Mouse (Mus musculus) T-helper 17 cell (primary cell): ENCODE measurements at regions not wholly inside any gene's neighbourhood (a gene's known extent, or its start where the extent isn't known, plus 50 kb on each side); places are given as distances from the start of the nearest gene placed in this dataset.

Experiments
- in situ Hi-C, 2 experiments: fragments of 300-600 bp; cut with MboI, MseI; formaldehyde crosslinking; loops; 1 replicate in 1 of 2; 2 replicates in 1 of 2; pipeline ENCODE4 v1.15.1; 2025; ENCODE audit warnings: high pct_unique_total_duplicates in 2 of 2

DNA sequence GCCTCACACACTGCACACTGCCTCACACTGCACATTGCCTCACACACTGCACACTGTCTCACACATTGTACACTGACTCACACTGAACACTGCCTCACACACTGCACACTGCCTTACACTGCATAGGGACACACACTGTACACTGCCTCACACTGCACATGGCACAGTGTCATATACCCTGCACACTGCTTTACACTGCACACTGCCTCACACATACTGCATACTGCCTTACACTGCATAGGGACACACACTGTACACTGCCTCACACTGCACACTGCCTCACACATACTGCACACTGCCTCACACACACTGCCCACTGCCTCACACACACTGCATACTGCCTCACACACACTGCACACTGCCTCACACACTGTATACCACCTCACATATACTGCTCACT lies 76.8 kb upstream of the Eomes start:
- in situ Hi-C loops: loop anchor here in 1 of 2 experiments (5.0 to 25.0 kb wide), 2 partner anchors 39 to 1014 kb away; no protein-coding TSS in a partner anchor

DNA sequence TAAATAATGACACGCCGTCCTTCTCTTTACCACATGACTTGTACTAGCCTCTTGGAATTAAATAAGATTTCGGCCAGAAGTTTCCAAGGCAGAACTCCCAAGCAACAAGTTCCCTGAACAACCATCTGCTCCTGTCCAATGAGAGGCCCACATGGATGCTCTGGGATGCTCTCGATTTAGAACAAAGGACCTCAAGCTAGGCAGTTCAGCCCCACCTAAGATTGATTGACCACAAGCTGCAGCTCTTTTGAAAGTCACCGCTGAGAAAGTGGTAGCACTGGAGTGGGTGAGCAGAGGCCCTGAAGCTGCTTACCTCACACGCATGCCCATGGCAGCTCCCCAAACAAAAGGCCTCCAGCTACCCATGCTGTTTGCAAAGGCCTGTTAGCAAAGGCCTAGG lies 73.1 kb upstream of the Eomes start:
- in situ Hi-C loops: loop anchor here in 1 of 2 experiments (5.0 to 25.0 kb wide), 2 partner anchors 43 to 1018 kb away; no protein-coding TSS in a partner anchor

DNA sequence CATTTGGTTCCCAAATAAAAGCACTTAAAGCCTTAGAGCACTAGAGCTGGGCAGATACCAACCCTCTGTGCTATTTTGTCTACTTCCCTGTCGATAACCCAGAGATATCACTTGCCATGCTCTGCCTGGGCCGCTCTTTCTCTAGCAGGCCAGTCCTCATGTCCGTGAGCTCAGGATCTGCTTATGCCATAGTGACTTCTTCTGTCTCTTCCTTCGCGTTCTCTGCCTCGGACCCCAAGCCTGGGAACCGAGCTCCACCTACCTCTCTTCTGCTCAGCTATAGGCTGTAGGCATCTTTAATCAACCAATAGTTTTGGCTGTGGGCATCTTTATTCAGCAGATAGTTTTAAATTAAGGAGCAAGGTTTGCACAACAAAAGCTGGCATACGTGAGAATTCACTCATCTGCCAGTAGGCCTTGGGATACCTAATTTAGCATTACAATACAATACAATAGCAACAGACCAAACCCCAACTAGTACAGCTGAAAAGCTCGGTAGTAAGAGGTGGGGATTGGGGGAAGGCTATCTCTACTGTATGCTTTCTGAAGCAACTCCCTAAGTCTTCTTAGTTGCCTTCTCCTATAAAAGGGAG lies 72.0 kb upstream of the Eomes start:
- in situ Hi-C loops: loop anchor here in 1 of 2 experiments (25.0 kb wide), 1 partner anchor 1019 kb away; no protein-coding TSS in a partner anchor

DNA sequence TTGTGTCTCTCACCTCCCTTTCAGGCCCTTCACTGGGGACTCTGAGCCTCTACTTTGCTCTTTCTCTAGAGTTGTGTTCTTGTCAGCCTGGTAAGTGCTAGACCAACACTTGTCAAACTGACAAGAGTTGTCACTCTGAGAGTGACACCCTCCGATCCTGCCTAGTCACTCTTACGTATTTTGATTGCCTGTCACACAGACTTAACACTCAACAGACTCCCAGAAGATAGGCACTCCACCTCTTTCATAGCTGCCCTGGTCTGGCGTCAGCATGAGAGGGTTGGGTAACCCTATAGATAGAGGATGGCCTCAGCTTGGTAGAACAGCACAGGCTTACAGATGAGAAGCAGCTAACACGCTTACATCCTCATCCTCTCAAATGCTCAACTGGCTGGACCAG lies 62.0 kb upstream of the Eomes start:
- in situ Hi-C loops: loop anchor here in 1 of 2 experiments (25.0 kb wide), 1 partner anchor 1029 kb away; no protein-coding TSS in a partner anchor

DNA sequence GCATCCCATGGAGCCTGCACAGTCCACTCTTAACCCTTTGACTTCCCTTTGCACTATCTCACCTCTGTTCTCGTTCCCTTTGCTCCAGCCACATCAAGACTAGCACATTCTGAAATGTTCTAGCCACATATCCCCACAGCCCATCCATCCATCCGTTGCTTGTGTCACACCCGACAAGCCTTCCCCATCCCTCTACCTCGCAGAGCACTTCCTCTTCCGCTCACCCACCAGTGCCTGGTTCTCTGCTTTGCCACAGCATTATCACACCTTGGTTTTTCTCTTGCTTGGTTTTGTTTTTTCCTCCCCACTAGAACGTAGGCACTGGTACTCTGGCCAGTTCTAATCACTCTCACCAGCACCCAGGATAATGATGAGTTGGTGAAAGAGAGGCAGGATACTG lies 61.5 kb upstream of the Eomes start:
- in situ Hi-C loops: loop anchor here in 1 of 2 experiments (25.0 kb wide), 1 partner anchor 1029 kb away; no protein-coding TSS in a partner anchor

DNA sequence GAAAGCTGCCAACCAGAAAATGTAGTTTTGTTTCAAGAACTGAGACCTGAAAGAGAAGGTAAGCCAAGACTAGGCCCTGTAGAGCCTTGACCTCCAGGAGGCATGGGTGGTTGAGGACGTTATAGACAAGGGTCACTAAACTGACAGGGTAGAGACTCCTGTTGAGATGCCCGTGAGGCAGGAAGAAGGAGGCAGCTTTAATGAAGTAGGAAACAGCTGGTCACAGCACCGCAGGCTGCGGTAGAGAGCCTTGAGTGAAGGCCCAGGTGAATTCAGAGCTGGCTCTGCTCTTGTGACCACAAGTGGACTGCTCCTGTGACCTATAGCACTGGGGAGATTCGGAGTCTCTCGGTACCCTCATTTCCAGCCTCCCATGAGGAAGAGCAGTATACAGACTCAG lies 53.7 kb upstream of the Eomes start:
- in situ Hi-C loops: loop anchor here in 1 of 2 experiments (25.0 kb wide), 1 partner anchor 1037 kb away; no protein-coding TSS in a partner anchor
